Mouse (Mus musculus): ENCODE data around the gene Shc2.

The Shc2 gene

DNA sequence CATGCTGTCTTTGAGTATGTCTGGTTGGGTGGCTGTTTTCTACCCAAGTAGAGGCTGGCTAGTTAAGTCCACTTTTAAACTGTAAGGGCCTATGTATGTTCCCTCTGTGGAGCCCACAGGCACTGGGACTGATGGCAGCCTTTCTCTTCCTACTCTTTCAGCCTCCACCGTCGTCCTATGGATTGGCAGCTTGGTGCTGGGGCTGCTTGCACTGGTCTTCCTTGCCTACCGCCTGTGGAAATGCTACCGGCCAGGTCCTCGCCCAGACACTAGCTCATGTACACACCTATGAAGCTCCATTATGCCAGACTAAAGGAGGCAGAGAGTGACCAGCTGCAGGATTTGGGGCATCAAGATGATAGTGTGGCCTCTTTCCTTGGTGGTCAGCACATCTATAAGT, 30.4 kb upstream of the Shc2 start:
- DNase-seq = no peak

DNA sequence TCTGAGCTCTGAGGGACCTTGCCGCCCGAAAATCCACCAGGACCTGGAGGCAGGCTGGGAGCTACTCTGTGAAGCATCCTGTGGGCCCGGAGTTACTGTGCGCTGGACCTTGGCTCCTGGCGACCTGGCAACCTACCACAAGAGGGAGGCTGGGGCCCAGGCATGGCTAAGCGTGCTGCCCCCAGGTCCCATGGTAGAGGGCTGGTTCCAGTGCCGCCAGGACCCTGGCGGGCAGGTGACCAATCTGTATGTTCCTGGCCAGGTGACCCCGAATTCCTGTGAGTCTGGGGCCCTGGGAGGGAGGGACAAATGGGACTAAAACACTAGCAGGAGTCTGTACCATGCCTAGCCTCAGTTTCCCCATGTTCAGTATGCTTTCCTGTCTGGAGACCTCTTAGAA, 28.8 kb upstream of the Shc2 start:
- DNase-seq = no peak

DNA sequence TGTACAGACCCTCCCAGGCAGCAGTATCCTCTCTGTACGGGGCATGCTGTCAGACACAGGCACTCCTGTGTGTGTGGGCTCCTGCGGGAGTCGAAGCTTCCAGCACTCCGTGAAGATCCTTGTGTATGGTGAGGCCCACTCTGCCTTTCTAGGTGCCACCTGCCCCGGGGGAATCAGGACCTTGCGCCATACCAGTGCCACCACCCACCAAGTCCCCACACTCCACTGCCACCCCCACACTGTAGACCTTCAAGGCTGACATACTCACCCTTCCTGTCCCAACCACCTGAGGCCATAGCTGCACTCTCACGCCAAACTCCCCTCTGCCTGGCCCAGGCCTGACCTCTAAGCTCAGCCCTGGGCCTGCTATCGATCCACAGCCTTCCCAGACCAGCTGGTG, 27.3 kb upstream of the Shc2 start:
- no peak for DNase-seq

- DNase-seq = peak; percentile 77
Measured at GRCm38 (mm10) chr10:79664131-79664665, 26.5 kb upstream of the Shc2 start, which contains the start of gene Madcam1. Gene Madcam1, plus strand, starts transcription at chr10:79664559.

- DNase-seq = no peak
Measured at GRCm38 (mm10) chr10:79661861-79662260, 24.1 kb upstream of the Shc2 start.

DNA sequence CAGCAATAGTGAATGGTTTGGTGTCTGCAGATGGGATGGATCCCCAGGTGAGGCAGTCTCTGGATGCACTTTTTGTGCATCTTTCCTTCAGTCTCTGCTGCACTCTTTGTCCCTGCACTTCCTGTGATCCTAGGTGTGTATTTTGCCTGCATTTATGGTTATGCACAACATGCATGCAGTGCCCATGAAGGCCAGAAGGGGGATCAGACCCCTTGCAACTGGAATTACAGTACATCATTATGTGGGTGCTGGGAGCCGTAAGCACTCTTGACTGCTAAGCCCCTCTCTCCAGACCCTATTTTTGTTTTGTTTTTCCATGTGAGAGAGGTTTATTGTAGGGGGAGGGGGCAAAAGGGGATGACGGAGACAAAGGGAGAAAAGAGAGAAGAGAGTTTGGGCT, 22.6 kb upstream of the Shc2 start:
- DNase-seq = no peak

DNA sequence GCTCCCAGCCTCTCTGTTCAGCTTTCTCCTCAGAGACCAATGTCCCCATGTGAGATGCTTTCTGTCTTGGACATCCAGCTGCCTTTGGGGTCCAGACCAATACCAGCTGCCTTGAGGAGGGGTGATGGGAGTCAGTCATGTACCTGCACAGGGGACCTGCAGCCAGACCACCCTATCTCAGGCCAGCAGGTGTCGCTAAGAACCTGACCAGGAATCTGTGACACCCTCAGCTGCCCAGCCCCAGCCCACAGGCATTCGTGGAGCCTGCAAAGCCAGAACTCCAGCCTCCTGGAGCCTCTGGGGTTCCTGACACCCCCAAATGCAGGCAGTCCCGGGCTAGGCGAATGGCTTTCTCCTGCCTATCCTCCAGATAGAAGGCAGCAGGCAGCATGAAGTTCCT, 21.1 kb upstream of the Shc2 start:
- no peak for DNase-seq

GRCm38 (mm10) chr10:79654946-79655395, 17.3 kb upstream of the Shc2 start:
- DNase-seq = no peak

DNA sequence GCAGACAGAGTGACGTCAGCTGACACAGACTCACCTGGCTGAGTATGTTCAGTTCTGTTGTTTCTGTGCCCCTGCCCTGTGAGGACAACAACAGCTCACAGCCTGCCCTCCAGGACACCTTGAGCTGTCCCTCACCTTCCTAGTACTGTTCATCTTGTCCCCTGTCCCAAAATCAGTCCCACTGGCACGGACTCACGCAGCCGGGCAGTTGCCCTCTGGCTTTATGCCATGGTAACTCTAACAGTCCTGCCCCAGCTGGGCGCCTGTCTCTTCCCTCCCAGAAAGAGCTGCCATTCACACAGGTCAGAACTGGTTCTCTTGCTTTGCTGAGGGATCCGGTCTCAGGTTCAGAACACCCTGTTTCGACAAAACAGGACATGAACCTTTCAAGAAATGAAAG, 15.1 kb upstream of the Shc2 start:
- no peak for DNase-seq

DNA sequence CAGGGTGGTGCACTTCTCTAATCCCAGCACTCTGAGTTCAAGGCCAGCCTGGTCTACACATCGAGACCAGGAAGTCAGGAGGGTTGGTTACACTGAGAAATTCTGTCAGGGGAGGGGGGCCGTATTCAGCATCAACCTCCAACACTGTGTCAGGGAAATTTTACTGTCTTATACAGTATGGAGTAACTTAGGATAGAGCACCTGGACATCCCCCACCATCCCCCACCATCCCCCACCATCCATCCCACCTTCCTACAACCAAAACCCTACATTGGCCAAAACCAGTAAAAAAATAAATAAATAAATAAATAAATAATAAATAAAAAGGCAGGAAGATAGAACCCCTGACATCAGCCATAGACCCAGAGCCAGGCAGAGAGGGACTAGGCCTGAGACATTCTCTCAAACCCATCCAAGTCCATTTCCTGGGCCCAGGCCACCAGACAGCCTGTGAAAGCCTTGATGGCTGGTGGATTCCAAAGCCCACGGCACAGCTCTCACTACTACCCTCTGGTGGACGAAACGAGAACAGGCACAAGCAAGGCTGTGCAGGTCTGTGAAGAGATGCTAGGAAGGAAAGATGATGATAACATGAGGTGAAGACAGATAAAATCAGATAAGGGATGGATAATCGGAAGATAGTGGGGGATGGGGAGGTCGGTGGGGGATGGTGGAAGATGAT, 11.5 kb upstream of the Shc2 start:
- peak; percentile 82 for DNase-seq

DNA sequence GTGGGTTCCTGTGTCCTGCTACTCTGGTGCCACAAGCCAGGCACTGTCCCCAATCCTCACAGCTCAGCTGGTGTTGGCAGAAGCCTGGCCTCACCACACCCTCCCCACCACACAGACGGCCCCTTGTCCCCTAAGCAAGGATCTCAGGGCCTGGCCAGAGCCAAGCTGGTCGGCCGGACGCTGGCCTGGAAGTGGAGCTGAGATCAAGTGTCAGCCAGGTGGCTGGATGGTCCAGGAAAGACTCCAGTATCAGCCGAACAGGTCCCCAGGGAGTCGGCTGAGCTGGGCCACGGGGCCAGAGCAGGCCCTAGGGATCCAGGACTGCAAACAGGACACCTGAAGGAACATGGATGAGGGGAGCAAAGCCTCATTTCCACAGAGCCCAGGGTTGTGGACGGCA, 8.0 kb upstream of the Shc2 start, which contains the start of gene Odf3l2:
Gene Odf3l2, minus strand, starts transcription at position 28 of the 400 bp plus-strand sequence.
- DNase-seq = no peak

DNA sequence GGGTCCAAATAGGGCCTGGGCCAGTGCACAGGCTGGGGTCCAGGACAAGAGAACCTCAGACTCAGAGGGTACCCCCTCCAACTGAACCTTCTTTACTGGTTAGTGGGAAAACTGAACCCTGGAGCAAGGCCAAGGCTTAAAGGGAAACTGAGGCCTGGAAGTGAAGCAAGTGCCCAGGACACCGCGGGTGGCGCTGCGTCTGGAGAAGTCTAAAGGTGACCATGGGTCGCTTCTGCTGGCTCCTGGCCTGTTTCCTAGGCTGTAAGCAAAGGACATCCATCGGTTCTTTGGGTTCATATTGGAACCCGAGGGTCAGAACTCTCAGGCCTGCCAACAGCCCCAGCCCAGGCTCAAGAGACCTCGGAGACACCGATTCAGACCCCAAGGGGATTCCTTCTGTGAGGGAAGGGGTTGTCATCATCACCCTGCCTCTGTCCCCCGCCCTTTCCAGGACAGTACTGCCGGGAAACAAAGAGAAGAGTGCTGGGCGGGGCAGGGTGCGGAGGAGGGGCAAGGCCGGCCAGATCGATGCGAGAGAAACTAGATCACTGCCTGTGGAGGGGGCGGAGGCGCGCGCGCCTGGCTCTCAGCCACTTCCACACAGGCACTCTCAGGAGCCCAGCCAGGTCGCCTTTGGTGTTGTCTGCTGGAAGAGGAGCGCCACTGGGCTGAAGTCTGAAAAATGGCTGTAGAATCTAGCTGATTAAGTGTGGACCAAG, 927 bp upstream of the Shc2 start:
- DNase-seq = peak; percentile 63

GRCm38 (mm10) chr10:79636287-79636686, 1.4 kb downstream of the Shc2 start:
- DNase-seq = no peak

DNA sequence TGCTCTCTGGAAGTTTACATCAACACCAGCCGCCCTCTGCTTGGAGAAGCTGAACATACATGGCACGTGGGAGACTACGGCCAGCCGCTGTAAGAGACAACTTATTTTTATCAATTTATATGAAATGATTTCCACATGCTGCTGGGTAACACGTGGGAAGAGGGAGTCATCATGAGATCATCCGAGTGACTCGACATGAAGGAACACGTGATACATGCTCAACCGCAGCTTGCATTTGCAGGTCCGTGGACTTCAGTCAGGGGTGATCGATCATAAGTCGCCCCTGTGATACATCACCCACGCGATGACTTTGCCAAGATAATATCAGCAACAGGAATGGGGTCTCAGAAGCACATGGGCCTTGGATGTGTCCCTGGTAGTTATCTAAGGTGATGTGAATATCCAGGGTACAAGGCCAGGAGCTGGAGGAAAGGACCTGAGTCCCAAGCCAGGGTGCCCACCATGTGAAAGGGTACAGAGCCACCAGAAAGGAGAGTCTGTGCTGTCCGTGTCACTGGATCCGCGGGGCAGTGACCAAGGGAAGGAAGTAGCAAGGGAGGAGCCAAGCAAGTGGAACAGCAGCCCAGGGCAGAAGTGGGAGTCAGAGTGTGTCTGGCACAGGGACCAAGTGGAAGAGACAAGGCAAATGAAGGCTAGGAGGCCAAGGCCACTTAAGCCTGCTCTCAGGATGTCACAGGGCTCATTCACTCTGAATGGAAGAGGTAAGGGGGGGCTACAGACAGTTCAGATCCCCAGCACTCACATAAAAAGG, 4.5 kb downstream of the Shc2 start:
- no peak for DNase-seq

DNA sequence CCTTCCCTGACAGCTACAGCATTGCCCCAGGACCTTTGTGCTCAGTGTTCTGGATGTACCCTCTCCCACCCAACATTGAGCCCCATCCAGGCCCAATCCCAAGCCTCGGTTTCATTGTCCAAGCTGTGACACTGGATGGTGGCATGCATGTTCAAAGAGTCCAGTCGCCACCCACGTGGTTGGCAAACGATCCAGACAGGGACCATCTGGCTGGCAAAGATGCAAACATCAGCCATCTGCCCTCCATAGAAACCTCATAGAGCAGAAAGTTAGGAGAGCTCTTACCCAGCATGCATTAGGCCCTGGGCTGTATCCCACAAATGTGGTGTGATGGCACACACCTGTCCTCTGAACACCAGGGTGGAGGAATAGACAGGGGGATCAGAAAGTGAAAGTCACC, 6.3 kb downstream of the Shc2 start:
- no peak for DNase-seq

DNA sequence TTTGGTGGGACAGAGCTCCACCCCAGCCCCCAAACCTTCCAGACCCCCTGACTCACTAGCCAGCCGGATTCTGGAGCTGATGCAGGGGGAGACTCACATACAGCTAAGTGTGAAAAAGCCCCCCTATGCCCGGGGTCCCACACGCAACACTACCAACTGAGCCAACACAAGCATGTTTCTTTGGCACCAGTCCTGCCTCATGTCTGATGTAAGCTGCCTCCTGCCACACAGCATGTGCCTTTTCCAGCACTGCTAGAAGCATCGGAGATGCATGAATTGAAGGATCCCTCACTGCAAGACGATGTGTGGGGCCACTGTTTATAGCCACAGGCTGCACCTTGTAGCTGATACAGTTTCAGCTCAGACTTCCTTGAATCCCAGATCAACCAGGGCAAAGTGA, 9.3 kb downstream of the Shc2 start:
- DNase-seq = no peak

DNA sequence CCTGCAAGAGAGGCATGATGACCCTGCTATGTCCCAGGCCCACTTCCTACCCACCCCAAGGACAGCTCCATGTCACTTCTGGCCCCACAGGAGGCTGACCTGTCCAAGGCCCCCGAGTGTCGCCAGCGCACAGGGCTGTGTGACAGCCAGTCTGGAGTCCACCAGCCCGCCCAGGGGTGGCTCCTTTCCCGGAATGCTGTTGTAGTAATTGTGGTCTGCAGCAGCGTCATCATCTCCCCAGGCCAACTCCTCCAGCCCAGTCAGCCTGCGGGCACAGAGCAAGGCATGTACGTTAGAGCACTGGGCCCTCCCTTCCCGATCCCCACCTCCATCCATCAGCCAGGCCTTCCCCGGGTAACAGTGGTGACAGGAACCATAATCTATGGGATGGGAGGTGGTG, 11.6 kb downstream of the Shc2 start:
- no peak for DNase-seq

DNA sequence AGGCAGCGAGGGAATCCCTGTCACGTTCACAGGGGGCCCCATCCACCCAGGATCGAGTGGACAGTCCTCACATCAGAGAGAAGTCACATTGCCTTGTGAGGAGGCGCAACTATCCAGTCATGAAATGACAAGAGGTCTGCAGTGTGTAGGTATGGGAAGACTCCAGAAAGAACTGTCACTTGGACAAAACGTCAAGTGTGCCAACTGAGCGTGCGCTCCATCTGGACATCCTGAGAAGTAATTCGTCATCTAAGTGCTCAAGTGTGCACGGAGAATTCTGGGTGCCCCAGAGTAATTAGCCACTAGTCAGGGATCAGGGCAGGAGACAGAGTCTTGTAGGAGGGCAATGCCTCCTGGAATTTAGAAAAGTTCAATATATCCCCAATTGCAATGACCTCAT, 12.3 kb downstream of the Shc2 start:
- DNase-seq = no peak

GRCm38 (mm10) chr10:79623950-79624349, 13.8 kb downstream of the Shc2 start:
- no peak for DNase-seq

DNA sequence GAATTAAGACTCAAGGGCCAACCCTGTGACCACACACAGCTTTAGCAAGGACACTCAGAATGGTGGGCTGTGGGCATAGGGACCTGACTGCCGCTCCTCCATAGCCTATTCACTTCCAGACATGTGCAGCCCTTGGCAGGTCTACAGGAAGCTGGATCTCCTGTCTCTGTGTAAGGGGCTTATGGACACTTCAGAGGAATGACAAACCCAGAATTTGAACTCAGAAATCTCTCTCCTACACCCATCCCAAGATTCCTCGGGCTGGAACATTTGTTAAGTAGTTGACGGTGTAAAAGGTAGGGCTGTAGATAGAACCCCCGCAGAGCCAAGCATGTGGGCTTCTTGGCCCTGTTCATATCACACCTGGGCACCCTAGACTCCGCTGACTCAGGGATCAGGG, 21.3 kb downstream of the Shc2 start:
- no peak for DNase-seq

DNA sequence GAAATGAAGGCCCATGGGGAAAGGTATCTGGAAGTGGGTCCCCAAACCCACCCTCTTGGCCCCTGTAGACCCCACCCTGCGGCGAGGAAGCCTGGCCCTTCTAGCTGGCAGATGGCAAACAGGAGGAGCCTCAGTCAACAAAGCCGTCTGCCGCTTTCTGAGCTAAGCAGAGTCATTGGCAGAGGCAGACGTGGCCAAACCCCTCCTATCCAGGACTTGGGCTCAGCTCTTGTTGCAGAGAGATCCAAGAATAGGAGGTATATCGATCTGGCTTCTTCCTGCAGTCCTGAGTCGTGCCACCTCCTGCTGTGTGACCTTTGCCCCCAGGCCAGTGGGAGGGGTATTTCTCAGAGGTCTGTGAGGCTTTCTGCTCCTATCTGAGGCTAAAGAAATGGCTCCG, 21.9 kb downstream of the Shc2 start:
- no peak for DNase-seq

- no peak for DNase-seq
Measured at GRCm38 (mm10) chr10:79614305-79614643, 23.4 kb downstream of the Shc2 start.

DNA sequence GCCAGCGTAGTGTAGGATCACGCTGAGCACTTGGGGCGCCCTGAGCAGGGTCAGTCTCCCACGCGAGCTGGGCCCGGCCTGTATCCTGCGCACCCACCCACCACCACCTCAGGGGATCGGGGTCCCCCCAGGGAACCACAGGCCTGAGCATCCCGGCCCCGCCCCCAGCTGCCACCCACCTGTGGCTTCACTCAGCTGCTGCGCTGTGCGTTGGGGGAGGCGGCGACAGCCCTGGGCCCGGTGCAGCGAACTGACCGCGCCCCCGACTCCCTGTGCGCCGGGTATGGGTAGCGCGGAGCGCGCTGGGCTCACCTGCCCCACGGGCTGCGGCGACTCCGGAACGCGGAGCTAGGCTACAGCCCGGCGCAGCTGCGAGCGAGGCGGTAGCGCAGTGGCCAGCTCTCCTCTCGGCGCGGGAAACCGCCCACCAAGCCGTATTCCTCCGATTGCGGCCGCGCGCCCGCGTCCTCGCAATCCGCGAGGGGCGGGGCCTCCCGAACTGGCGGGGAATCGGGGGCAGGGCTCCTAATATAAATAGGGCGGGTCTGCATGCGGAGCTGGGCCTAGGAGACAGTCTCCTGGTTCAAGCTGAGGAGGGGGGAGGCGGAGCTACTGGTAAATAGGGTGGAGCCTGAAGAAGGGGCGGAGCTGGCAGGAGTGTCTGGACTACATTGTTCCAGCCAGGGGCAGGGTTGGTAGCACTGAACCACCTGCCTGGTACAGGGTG, 24.0 kb downstream of the Shc2 start, which contains the start of gene C2cd4c:
Gene C2cd4c, minus strand, starts transcription at position 448 of the 727 bp plus-strand sequence.
- DNase-seq = peak; percentile 74

All from lung, postnatal 10 days (tissue).